Comparison of ENCODE assay signal across 18 mouse cellular contexts in the genomic region with DNA sequence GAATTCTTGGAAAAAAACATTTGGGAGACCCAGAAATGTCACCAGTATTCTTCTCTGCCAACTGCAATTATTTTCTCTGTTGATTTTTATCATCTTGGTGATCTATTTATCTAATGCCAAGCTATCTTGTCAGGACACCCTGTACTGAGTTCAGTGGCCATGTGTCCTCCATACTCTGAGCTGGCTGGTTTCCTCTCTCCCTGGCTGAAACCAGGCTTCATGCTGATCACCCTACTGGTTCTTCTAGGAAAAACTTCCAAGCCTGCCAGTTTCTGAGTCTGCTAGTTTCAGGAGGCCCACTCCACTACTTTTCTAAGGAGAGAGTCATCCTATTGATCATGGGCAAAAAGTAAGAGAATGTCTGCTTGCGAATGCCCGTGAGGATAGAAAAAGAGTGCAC.
DNase-seq lines count a peak whose midpoint lies in the region; ATAC-seq lines count a peak whose summit lies in the region.
"Had no signal": no experiment of that assay in that cellular context is flagged by ENCODE, and none has a peak within 500 bp of the region (broad histone marks: within the 10 kb centered on the region; RNA-seq: fewer than 3 reads in every experiment).

No protein-coding gene starts in this region.

- no peak for DNase-seq in frontal cortex, postnatal 14 days (ENCODE audit: low spot score in 2 of 2)
- peak; percentile 11 for DNase-seq in cerebellum, adult 8-10 months
- DNase-seq in cerebellum, postnatal 25 days, result peak; percentile 74 to 75
- DNase-seq in urinary bladder, postnatal 14 days (ENCODE audit: low spot score), result no peak
- DNase-seq in natural killer cell, adult 2 months (ENCODE audit: low spot score in 2 of 2), result no peak
- DNase-seq: adrenal gland, adult 8-10 months; embryo, embryonic 11 days; gastrocnemius, postnatal 10 days; kidney, adult 8-10 months; kidney, postnatal 10 days; layer of hippocampus, postnatal 36 days; liver; thymus, postnatal 14 days had no signal

- ATAC-seq in frontal cortex, adult (ENCODE audit: low TSS enrichment), result peak; percentile 47
- peak; percentile 75; the same call in 1 of the 2 replicates for ATAC-seq in cerebellum, adult (ENCODE audit: insufficient number of reproducible peaks, low FRiP score, low TSS enrichment)
- ATAC-seq: forebrain, embryonic 16.5 days; intestine, embryonic 16.5 days; midbrain, embryonic 13.5 days had no signal

Comparison
In these comparisons a context has a peak if more than half of its experiments do, and no peak if none do; other contexts are left out.
1. DNase-seq: peak in cerebellum, adult 8-10 months (single experiment) and cerebellum, postnatal 25 days (2 of 2); none in frontal cortex, postnatal 14 days (0 of 2), urinary bladder, postnatal 14 days (single experiment) and natural killer cell, adult 2 months (0 of 2).